Mouse (Mus musculus) lung, adult 2 months (tissue): Measurements from ENCODE around the gene Kcna2. TPM values are rescaled to one million over a fixed set of nuclear protein-coding genes. Genes with fewer than 3 reads are reported as not detected.

Experiments used
- DNase-seq: peaks from one replicate; pipeline ENCODE4 v3.0.0; 2022
- H3K4me1 ChIP-seq: fragments of 200-500 bp; 2 replicates; pipeline ENCODE4 v1.6.1; 2011; ENCODE audit warnings: low read length; ENCODE audit not compliant: control insufficient read depth, insufficient read depth
- H3K4me3 ChIP-seq: fragments of 200-500 bp; replicated peaks from 2 replicates; pipeline ENCODE3; 2011; ENCODE audit warnings: low read depth, mild to moderate bottlenecking, control low read depth, low read length; ENCODE audit errors: extremely low read depth
- CTCF ChIP-seq: fragments of 200-500 bp; IDR thresholded peaks from 2 replicates; pipeline ENCODE4 v1.5.1; 2011; ENCODE audit warnings: mild to moderate bottlenecking, low read length, control low read depth; ENCODE audit not compliant: insufficient read depth
- POLR2A ChIP-seq: fragments of 200-500 bp; IDR thresholded peaks from 2 replicates; pipeline ENCODE4 v1.6.1; 2011; ENCODE audit warnings: low read depth, mild to moderate bottlenecking, control low read depth, low read length, borderline replicate concordance; ENCODE audit errors: extremely low read depth
- WGBS: fragments of 180-500 bp; shearing (Covaris S2); methylation state at CpG from one replicate; pipeline ENCODE4 v1.1.7; 2018; 5-methylcytosine and 5-hydroxymethylcytosine counted together
- polyA plus RNA-seq: library from polyadenylated mRNA; depleted of rRNA; stranded (reverse); fragments of >200 nt; gene quantifications from 2 replicates; pipeline ENCODE4 v1.2.3, GENCODE M21; 2012

Kcna2 gene
- polyA plus RNA-seq, 1 experiment, result 3.3 TPM

DNA sequence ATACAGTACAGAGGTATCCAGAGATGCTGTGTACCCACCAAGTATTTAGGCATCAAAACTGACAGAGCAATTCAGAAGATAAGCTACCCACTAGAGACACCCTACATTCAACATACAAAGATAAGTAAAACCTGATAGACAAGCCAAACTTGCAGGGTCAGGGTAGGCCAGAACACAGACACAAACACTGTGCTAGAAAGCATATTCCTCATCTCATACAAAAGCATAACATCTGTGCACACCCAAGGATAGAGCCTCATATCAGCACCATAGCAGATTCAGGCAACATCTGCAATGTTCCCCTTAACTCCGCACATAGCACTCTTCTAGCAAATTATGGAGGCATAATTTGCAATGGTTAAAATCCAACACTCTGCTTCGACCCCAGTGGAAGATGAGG is 23.8 kb upstream of the Kcna2 start:
- DNase-seq, result no peak
- TF ChIP-seq CTCF (no peak), POLR2A (no peak)
- WGBS, result 79% methylated on average over 2 of the region's 2 CpGs
- no peak overlapping the region for H3K4me3 ChIP-seq
- H3K4me1 ChIP-seq, result peaks cover 3% of the 10 kb centered on the region; the same call in 1 of the 2 replicates

DNA sequence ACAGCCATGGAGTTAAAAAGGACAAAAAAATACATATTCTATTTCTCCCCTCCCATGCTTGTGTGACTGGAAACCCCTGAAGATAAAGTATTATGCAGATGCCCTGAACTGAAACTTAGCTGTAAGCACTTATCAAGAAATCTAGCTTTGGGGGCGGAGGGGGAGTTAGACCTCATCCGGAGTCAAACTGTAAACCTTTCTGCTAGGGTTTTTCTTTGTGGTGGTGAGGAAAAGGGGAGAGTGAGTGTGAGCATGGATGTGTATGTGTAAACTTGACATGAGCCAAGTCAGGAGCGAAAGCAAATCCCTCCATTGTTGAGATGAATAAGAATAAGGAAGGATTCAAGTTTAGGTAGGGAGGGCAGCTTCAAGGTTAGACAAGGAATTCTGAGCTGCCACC is 20.1 kb upstream of the Kcna2 start:
- DNase-seq, result no peak
- 72% methylated on average over 3 of the region's 3 CpGs for WGBS
- H3K4me1 ChIP-seq, result peaks cover 1% of the 10 kb centered on the region; the same call in 1 of the 2 replicates
- no peak for TF ChIP-seq CTCF
- TF ChIP-seq POLR2A, result no peak
- no peak overlapping the region for H3K4me3 ChIP-seq

DNA sequence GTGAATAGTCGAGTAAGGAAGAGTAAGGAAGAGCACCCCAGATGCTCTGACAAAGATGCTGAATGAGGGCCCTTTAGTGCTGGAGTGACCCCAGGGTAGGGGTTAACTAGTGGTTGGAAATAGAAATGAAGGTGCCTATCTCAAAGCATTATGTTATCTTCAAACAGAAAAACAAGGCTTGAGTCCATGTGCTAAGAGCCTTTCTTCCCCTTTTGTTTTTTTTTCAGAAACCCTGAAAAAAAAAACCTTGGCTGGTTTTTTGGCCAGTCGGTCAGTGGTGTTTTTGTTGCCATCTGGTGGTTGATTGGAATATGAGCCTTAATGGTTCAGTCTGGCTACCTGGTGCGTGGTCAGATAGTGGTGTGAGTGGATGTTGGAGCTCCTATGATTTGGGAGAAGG is 19.7 kb upstream of the Kcna2 start:
- no peak overlapping the region for H3K4me3 ChIP-seq
- H3K4me1 ChIP-seq, result no peaks in the 10 kb centered on the region; the same call in 1 of the 2 replicates
- WGBS, result 31% methylated on average over 3 of the region's 3 CpGs
- no peak for TF ChIP-seq POLR2A
- no peak for TF ChIP-seq CTCF
- DNase-seq, result no peak

DNA sequence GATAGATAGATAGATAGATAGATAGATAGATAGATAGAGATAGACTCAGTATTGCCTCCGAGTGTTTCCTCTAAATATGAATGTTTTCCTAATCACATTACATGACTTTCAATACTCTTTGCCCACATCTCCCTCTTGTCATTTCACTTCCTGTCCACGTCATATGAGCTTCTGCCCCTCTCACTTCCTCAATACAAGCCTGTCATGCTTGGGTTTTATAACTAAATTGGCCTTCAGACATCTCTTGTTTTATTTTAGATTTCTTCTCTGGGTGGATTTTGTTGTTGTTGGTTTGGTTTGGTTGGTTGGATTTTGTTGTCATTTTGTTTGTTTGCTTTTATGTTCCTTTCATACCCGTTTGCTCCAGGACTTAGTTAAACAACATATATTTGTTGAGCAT is 16.4 kb upstream of the Kcna2 start:
- TF ChIP-seq POLR2A (no peak), CTCF (no peak)
- Histone ChIP-seq H3K4me1 (no peaks in the 10 kb centered on the region; the same call in 1 of the 2 replicates), H3K4me3 (no peak overlapping the region)
- WGBS, result 57% methylated on average over 3 of the region's 3 CpGs
- no peak for DNase-seq

DNA sequence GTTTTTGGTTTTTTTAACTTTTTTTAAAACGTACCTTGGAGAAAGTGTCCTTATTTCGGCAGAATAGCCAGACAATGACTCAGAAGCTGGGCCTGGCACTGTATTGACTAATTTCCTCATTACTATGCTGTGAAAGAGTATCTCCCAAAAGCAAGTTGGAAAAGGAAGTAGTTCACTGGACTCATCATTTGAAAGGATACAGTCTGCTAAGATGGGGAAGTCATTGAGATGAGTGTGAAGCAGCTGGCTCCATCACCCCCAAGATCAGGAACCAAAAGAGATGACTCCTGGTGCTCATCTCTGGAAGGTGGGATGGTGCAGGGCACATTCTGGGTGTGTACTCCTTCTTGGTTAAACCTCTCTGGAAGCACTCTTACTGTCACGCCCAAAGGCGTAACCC is 13.5 kb upstream of the Kcna2 start:
- Histone ChIP-seq H3K4me1 (no peaks in the 10 kb centered on the region), H3K4me3 (no peak overlapping the region)
- 85% methylated on average over 4 of the region's 4 CpGs for WGBS
- DNase-seq, result no peak
- TF ChIP-seq CTCF, result no peak

DNA sequence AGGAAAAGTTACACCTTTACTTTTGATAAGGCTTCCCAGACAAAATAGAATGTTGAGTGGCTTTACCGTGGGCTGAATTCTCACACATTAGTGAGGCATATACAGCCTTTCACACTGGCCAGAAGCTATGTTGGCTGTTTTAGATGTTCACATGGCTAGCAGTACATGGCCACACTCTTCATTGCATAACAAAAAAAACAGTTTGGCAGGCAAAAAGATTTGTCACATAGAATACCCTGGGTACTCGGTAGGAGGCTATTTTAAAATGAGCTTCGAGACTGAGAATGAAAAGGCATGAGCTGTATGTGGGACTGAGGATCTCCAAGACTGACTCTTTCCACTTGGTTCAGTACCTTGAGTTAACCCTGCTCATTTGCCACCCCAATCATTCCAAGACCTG is 12.1 kb upstream of the Kcna2 start:
- 81% methylated on average over 3 of the region's 3 CpGs for WGBS
- H3K4me3 ChIP-seq, result no peak overlapping the region
- no peak for TF ChIP-seq CTCF
- no peak for TF ChIP-seq POLR2A
- no peak for DNase-seq
- no peaks in the 10 kb centered on the region for H3K4me1 ChIP-seq

DNA sequence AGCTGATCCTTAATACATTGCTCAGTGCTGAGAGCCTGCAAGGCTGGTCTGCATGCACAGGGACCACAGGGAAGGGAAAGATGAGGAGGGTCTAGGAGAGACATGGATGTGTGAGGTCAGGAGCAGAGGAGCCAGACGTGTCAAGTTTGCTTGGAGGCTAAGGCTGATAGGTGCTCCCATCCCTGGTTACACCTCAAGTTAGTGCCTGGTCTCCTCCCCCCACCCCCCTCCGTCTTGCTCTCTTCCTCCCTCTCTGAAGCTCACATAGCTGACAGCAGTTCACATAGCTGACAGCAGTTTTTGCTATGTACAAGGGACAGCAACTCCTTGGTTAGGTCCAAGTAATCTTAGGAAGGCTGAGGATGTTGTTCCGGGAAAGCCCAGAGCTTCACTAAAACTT is 11.5 kb upstream of the Kcna2 start:
- no peak for TF ChIP-seq CTCF
- no peak for TF ChIP-seq POLR2A
- DNase-seq, result no peak
- 60% methylated on average over 3 of the region's 3 CpGs for WGBS
- Histone ChIP-seq H3K4me3 (no peak overlapping the region), H3K4me1 (no peaks in the 10 kb centered on the region)

DNA sequence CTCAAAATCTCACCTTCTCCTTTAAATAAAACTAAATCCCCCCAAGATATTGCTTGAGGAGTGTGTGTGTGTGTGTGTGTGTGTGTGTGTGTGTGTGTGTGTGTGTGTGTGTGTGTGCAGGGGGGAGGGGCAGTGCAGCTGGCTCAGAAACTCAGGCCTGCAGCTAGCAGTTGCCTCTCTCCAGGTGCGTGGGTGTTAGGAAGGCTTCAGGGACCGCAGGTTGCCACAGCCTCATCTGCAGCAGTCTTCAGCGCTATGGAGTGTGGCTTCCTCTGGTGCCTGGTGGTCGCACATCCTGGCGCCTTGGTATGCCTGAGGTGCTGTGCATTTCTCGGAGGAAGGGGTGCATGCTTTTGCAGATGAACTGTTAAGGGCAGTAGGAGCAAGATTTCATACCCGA is 10.9 kb upstream of the Kcna2 start:
- WGBS, result 58% methylated on average over 7 of the region's 7 CpGs
- no peaks in the 10 kb centered on the region for H3K4me1 ChIP-seq
- TF ChIP-seq CTCF (no peak), POLR2A (no peak)
- H3K4me3 ChIP-seq, result no peak overlapping the region
- DNase-seq, result no peak

DNA sequence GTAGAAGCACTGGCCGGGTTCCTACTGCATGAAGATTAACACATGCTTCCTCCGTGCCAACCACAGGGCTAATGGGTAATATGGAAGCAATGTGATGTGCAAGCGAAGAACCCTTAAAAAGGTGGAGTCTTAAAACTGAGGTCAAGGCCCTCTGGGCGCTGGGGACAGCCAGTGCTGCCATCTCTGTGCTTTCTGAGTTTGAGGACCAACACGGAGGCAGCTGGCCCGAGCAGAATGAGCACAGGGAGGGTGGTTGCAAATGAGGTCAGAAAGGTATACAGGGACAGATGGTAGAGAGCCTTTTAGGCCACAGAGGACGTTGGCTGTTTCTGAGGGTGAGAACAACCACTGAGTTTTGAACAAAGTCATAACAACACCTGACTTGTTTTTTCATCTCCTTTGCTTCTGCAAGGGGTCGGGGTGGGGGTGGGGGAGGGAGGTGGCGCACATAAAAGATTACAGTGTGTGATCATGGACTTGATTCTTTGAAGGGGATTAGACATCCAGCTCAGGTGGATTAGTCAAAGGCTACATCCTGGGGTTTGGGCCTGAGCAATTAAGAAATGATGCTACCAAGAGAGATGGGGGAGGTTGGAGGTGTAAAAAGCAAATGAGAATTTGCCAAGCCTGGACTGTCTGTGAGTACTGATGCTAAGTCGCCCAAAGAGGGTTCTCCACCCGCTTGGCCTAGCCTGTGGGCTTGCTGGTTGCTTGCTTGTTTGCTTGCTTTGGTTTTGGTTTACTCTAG is 10.4 kb upstream of the Kcna2 start:
- 62% methylated on average over 11 of the region's 11 CpGs for WGBS
- TF ChIP-seq CTCF, result no peak
- no peak for TF ChIP-seq POLR2A
- no peak for DNase-seq
- Histone ChIP-seq H3K4me3 (no peak overlapping the region), H3K4me1 (no peaks in the 10 kb centered on the region)

DNA sequence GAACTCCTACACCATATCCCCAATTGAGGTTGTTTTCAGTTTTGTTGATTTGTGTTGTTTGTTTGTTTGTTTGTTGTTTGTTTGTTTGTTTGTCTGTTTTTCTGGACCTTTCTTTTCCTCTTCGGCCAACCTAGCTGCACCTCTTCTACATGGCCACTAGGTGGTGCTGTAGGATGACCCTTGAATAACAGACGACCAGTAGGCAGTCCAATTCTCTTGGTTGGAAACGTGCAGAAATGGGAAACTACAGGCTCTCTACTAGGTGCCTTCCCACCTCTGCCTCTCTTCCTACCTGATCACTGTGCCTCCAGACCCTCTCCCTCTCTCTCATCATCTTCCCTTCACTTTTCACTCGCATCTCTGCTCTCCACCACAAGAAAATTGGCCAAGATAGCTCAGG is 6.9 kb upstream of the Kcna2 start:
- no peak overlapping the region for H3K4me3 ChIP-seq
- 7% methylated on average over 4 of the region's 4 CpGs for WGBS

More for the DNA sequence above, 6.9 kb upstream of the Kcna2 start:
- DNase-seq, result no peak
- H3K4me1 ChIP-seq, result no peaks in the 10 kb centered on the region
- TF ChIP-seq CTCF (peak; percentile 67), POLR2A (no peak)
